Comparison of ENCODE assay signal across 16 mouse cellular contexts in the genomic region with DNA sequence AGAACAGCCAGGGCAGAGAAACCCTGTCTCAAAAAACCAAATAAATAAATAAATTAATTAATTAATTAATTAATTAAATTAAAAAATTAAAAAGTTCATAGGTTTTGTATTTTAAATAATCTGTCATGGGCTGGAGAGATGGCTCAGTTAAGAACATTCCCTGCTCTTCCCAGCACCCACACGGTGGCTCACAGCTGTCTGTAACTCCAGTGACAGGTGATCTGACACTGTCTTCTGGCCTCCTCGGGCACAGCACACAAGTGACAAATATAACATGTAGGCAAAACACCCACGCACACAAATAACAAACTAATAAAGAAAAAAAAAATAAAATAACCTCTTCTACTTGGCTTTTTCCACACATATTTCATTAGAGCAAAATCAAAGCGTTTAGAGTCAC. TPM values are rescaled to one million over a fixed set of nuclear protein-coding genes. Genes with fewer than 3 reads are reported as not detected.
DNase-seq lines count a peak whose midpoint lies in the region; ATAC-seq and TF ChIP-seq lines count a peak whose summit lies in the region.
"Had no signal": no experiment of that assay in that cellular context is flagged by ENCODE, and none has a peak within 500 bp of the region (broad histone marks: within the 10 kb centered on the region; RNA-seq: fewer than 3 reads in every experiment).

No protein-coding gene starts in this region.

- H3K9me3 ChIP-seq in hindbrain, embryonic 12.5 days (replicated peaks): no peaks in the 10 kb centered on the region
- H3K9me3 ChIP-seq in hindbrain, embryonic 10.5 days: no peaks in the 10 kb centered on the region
- H3K9me3 ChIP-seq in midbrain, embryonic 15.5 days: no peaks in the 10 kb centered on the region
- no peaks in the 10 kb centered on the region for H3K9me3 ChIP-seq in midbrain, embryonic 11.5 days (ENCODE audit: control insufficient read depth, low read length)
- H3K9me3 ChIP-seq in hindbrain, embryonic 16.5 days (ENCODE audit: control insufficient read depth, low read length): no peaks in the 10 kb centered on the region
- H3K9me3 ChIP-seq: embryonic facial prominence, embryonic 12.5 days; limb, embryonic 15.5 days had no signal

- TF ChIP-seq POLR2A in myocyte (IDR thresholded peaks at IDR 0.05; ENCODE audit: insufficient read length, low read depth): no peak

- H3K36me3 ChIP-seq in hindbrain, embryonic 12.5 days: no peaks in the 10 kb centered on the region
- H3K36me3 ChIP-seq in hindbrain, embryonic 10.5 days: peaks cover 6% of the 10 kb centered on the region; the same call in 1 of the 2 replicates
- no peaks in the 10 kb centered on the region for H3K36me3 ChIP-seq in midbrain, embryonic 15.5 days (replicated peaks)
- H3K36me3 ChIP-seq in midbrain, embryonic 11.5 days (ENCODE audit: control insufficient read depth, insufficient read depth, low read length): no peaks in the 10 kb centered on the region
- H3K36me3 ChIP-seq in hindbrain, embryonic 16.5 days (ENCODE audit: control insufficient read depth, insufficient read depth, low read length): no peaks in the 10 kb centered on the region
- no peaks in the 10 kb centered on the region for H3K36me3 ChIP-seq in myocyte (ENCODE audit: control insufficient read depth, insufficient read depth)
- H3K36me3 ChIP-seq: limb, embryonic 15.5 days had no signal

- no peak overlapping the region for H3K4me3 ChIP-seq in hindbrain, embryonic 12.5 days
- H3K4me3 ChIP-seq in hindbrain, embryonic 10.5 days: no peak overlapping the region
- H3K4me3 ChIP-seq in midbrain, embryonic 15.5 days: no peak overlapping the region
- no peak overlapping the region for H3K4me3 ChIP-seq in midbrain, embryonic 11.5 days (ENCODE audit: low read depth, low read length)
- no peak overlapping the region for H3K4me3 ChIP-seq in hindbrain, embryonic 16.5 days (ENCODE audit: low read length)
- H3K4me3 ChIP-seq in myocyte: peak overlapping the region; percentile 90

- H3ac ChIP-seq in myocyte (ENCODE audit: control insufficient read depth, insufficient read length): no peak overlapping the region

- H3K4me1 ChIP-seq in hindbrain, embryonic 12.5 days: peaks cover 8% of the 10 kb centered on the region
- H3K4me1 ChIP-seq in hindbrain, embryonic 10.5 days (replicated peaks): peaks cover 15% of the 10 kb centered on the region
- peaks cover 7% of the 10 kb centered on the region for H3K4me1 ChIP-seq in midbrain, embryonic 15.5 days
- H3K4me1 ChIP-seq in midbrain, embryonic 11.5 days (ENCODE audit: control insufficient read depth, insufficient read depth, low read length): peaks cover 8% of the 10 kb centered on the region; the same call in 1 of the 2 replicates
- peaks cover 4% of the 10 kb centered on the region; the same call in 1 of the 2 replicates for H3K4me1 ChIP-seq in hindbrain, embryonic 16.5 days (ENCODE audit: control insufficient read depth, insufficient read depth, low read depth, low read length)
- H3K4me1 ChIP-seq: embryonic facial prominence, embryonic 12.5 days had no signal

- no peaks in the 10 kb centered on the region for H3K27me3 ChIP-seq in hindbrain, embryonic 12.5 days
- no peaks in the 10 kb centered on the region for H3K27me3 ChIP-seq in hindbrain, embryonic 10.5 days (ENCODE audit: insufficient read depth, poor library complexity, severe bottlenecking)
- no peaks in the 10 kb centered on the region for H3K27me3 ChIP-seq in midbrain, embryonic 15.5 days (replicated peaks)
- no peaks in the 10 kb centered on the region for H3K27me3 ChIP-seq in midbrain, embryonic 11.5 days (ENCODE audit: control insufficient read depth, insufficient read depth, low read length)
- H3K27me3 ChIP-seq in hindbrain, embryonic 16.5 days (replicated peaks; ENCODE audit: control insufficient read depth, insufficient read depth, low read length): no peaks in the 10 kb centered on the region
- no peaks in the 10 kb centered on the region for H3K27me3 ChIP-seq in myocyte (ENCODE audit: control insufficient read depth, insufficient read depth, insufficient read length)
- H3K27me3 ChIP-seq: embryonic facial prominence, embryonic 12.5 days; limb, embryonic 15.5 days had no signal

- H3K79me2 ChIP-seq in myocyte (ENCODE audit: control insufficient read depth, insufficient read depth): peaks cover 57% of the 10 kb centered on the region

- no peak overlapping the region for H3K9ac ChIP-seq in hindbrain, embryonic 12.5 days
- no peak overlapping the region for H3K9ac ChIP-seq in midbrain, embryonic 15.5 days
- H3K9ac ChIP-seq in midbrain, embryonic 11.5 days (ENCODE audit: low read length): no peak overlapping the region
- no peak overlapping the region for H3K9ac ChIP-seq in hindbrain, embryonic 16.5 days (ENCODE audit: low read depth, low read length)

- no peak for DNase-seq in hindbrain, embryonic 10.5 days (ENCODE audit: low spot score)
- no peak for DNase-seq in midbrain, embryonic 11.5 days (ENCODE audit: low spot score, missing footprints)
- DNase-seq in yolk sac, embryonic 10.5 days (ENCODE audit: low spot score): no peak
- no peak for DNase-seq in testis, postnatal 10 days (ENCODE audit: low spot score)
- DNase-seq: cerebellum, postnatal 25 days; heart, adult 11 months; kidney, postnatal 36 days; layer of hippocampus, postnatal 36 days; lung, postnatal 36 days had no signal

- ATAC-seq in hindbrain, embryonic 12.5 days (ENCODE audit: low FRiP score): no peak
- no peak for ATAC-seq in midbrain, embryonic 15.5 days (replicated peaks)
- ATAC-seq in midbrain, embryonic 11.5 days (ENCODE audit: low FRiP score): no peak
- no peak for ATAC-seq in hindbrain, embryonic 16.5 days
- ATAC-seq: CD4-positive, CD25-positive, alpha-beta regulatory T cell, adult 4 months had no signal

- 77% methylated on average over 4 of the region's 4 CpGs for WGBS in hindbrain, embryonic 12.5 days
- 84% methylated on average over 4 of the region's 4 CpGs for WGBS in hindbrain, embryonic 10.5 days
- WGBS in midbrain, embryonic 15.5 days: 80% methylated on average over 4 of the region's 4 CpGs
- 90% methylated on average over 4 of the region's 4 CpGs for WGBS in midbrain, embryonic 11.5 days
- 79% methylated on average over 4 of the region's 4 CpGs for WGBS in hindbrain, embryonic 16.5 days

- H3K4me2 ChIP-seq in hindbrain, embryonic 12.5 days (replicated peaks): peak overlapping the region; percentile 65; the same call in 1 of the 2 replicates
- 0 out of 2 replicates have a peak overlapping the region, but pooled peaks have one; percentile 62 for H3K4me2 ChIP-seq in midbrain, embryonic 15.5 days
- no peak overlapping the region for H3K4me2 ChIP-seq in midbrain, embryonic 11.5 days
- H3K4me2 ChIP-seq in hindbrain, embryonic 16.5 days (ENCODE audit: low read length): peak overlapping the region; percentile 17; the same call in 1 of the 2 replicates
- H3K4me2 ChIP-seq in myocyte (ENCODE audit: low read depth): peak overlapping the region; percentile 87

- no peak overlapping the region for H3K27ac ChIP-seq in hindbrain, embryonic 12.5 days
- H3K27ac ChIP-seq in hindbrain, embryonic 10.5 days: no peak overlapping the region
- no peak overlapping the region for H3K27ac ChIP-seq in midbrain, embryonic 15.5 days
- H3K27ac ChIP-seq in midbrain, embryonic 11.5 days (ENCODE audit: low read depth, low read length): no peak overlapping the region
- H3K27ac ChIP-seq in hindbrain, embryonic 16.5 days (ENCODE audit: low read depth, low read length): no peak overlapping the region
- H3K27ac ChIP-seq: embryonic facial prominence, embryonic 12.5 days; limb, embryonic 15.5 days had no signal

TF ChIP-seq in myocyte, 11 proteins besides CTCF, POLR2A, EP300 and RAD21:
- TF ChIP-seq USF1 (IDR thresholded peaks at IDR 0.05; ENCODE audit: low read depth) (no peak), TCF3 (IDR thresholded peaks at IDR 0.05; ENCODE audit: insufficient read length, low read depth) (peak; percentile 4), CEBPB (IDR thresholded peaks at IDR 0.05; ENCODE audit: insufficient read depth, poor library complexity, severe bottlenecking) (no peak), REST (IDR thresholded peaks at IDR 0.05; ENCODE audit: insufficient read depth, insufficient read length) (no peak), SRF (IDR thresholded peaks at IDR 0.05; ENCODE audit: control insufficient read depth, insufficient read length, low read depth) (no peak), POLR2AphosphoS2 (IDR thresholded peaks at IDR 0.05; ENCODE audit: insufficient read length, low read depth) (no peak), MAX (IDR thresholded peaks at IDR 0.05; ENCODE audit: low read depth) (no peak), MYOG (IDR thresholded peaks at IDR 0.05; ENCODE audit: control insufficient read depth in 1 of 3, insufficient read depth in 1 of 3, insufficient read length in 2 of 3, low read depth in 2 of 3) (peak in 2 of 3 experiments; percentile 72 to 77), E2F4 (IDR thresholded peaks at IDR 0.05; ENCODE audit: insufficient read depth) (no peak), TCF12 (IDR thresholded peaks at IDR 0.05; ENCODE audit: insufficient read depth, poor library complexity, severe bottlenecking) (no peak), MYOD1 (IDR thresholded peaks at IDR 0.05; ENCODE audit: control insufficient read depth in 1 of 3, insufficient read length in 2 of 3, low read depth in 2 of 3) (peak; percentile 47 to 86 (median 69))

RNA-seq across cellular contexts. Expression of a gene that starts 1.5 kb away (rescaled TPM):
- polyA plus RNA-seq in hindbrain, embryonic 12.5 days (2016; fragmentation: Nextera tagmentation; extraction: Ambion mirVana): 48.2 and 48.8 TPM in 2 replicates
- 36.1 and 37.6 TPM in 2 replicates for polyA plus RNA-seq in hindbrain, embryonic 10.5 days (2016; fragmentation: Nextera tagmentation; extraction: Ambion mirVana)
- polyA plus RNA-seq in midbrain, embryonic 15.5 days (2015; fragmentation: Nextera tagmentation; extraction: Ambion mirVana): 38.1 and 39.0 TPM in 2 replicates
- polyA plus RNA-seq in midbrain, embryonic 11.5 days (2014; fragmentation: Nextera tagmentation; extraction: Ambion mirVana): 44.4 and 45.9 TPM in 2 replicates
- 35.8 and 39.0 TPM in 2 replicates for polyA plus RNA-seq in hindbrain, embryonic 16.5 days (2015; fragmentation: Nextera tagmentation; extraction: Ambion mirVana)
- polyA plus RNA-seq in myocyte (2012; fragmentation: generic; extraction: Trizol): 20.1 TPM
